Mouse (Mus musculus) kidney, adult 2 months (tissue): ENCODE results near the gene Sox18. TPM values are rescaled to one million over a fixed set of nuclear protein-coding genes. Genes with fewer than 3 reads are reported as not detected.
A peak's percentile ranks its signal among the peaks of the same experiment; 100 is the strongest.

Experiments
- DNase-seq: peaks from one replicate; pipeline ENCODE4 v3.0.0; 2021
- H3K27ac ChIP-seq: fragments of 200-500 bp; 2 replicates; pipeline ENCODE4 v1.5.1; 2012; ENCODE audit warnings: low read depth, low read length, control low read depth, inconsistent platforms; ENCODE audit not compliant: insufficient read depth
- H3K27me3 ChIP-seq: fragments of 200-500 bp; replicated peaks from 2 replicates; pipeline ENCODE4 v1.6.1; 2012; ENCODE audit warnings: mild to moderate bottlenecking, moderate library complexity, low read length, inconsistent platforms; ENCODE audit not compliant: control insufficient read depth, insufficient read depth
- H3K36me3 ChIP-seq: fragments of 200-500 bp; 2 replicates; pipeline ENCODE4 v1.6.1; 2012; ENCODE audit warnings: mild to moderate bottlenecking, moderate library complexity, low read length, inconsistent platforms; ENCODE audit not compliant: control insufficient read depth, insufficient read depth
- H3K4me1 ChIP-seq: fragments of 200-500 bp; 2 replicates; pipeline ENCODE4 v1.6.1; 2011; ENCODE audit warnings: low read length; ENCODE audit not compliant: control insufficient read depth, insufficient read depth
- H3K4me3 ChIP-seq: fragments of 200-500 bp; 2 replicates; pipeline ENCODE4 v1.5.1; 2011; ENCODE audit warnings: mild to moderate bottlenecking, low read depth, low read length, control low read depth; ENCODE audit not compliant: insufficient read depth
- CTCF ChIP-seq: fragments of 200-500 bp; conservative IDR thresholded peaks from 2 replicates; pipeline ENCODE4 v1.5.1; 2011; ENCODE audit warnings: low read depth, mild to moderate bottlenecking, control low read depth, low read length, moderate library complexity, mixed read lengths; ENCODE audit not compliant: insufficient read depth, insufficient read length
- POLR2A ChIP-seq: fragments of 200-500 bp; IDR thresholded peaks from one replicate; pipeline ENCODE4 v1.6.1; 2011; ENCODE audit warnings: low read depth, low read length, control low read depth
- WGBS: fragments of 180-500 bp; shearing (Covaris S2); methylation state at CpG from one replicate; pipeline ENCODE4 v1.1.7; 2018; 5-methylcytosine and 5-hydroxymethylcytosine counted together
- polyA plus RNA-seq: library from polyadenylated mRNA; depleted of rRNA; stranded (reverse); fragments of >200 nt; gene quantifications from 2 replicates; pipeline ENCODE4 v1.2.3, GENCODE M21; 2012

The Sox18 gene
- polyA plus RNA-seq, 1 experiment: 53.9 TPM

DNA sequence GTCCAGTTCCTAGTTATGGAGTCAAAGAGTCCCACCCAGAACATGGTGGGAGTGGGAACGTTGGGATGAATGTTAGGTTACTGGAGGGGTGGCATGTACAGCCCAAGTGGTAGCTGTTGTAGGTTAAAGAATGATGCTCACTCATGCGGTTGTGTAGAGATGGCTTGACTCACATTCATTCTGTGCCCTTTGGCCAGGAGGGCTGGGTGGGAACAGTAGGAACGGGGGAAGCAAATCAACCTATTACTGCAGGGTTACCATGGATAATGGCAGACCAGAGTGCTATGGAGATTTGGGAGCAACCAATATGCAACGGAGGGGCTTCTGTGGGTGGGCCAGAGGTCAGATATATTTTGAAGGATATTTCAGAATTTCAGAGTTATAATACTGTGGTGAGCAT is 3.5 kb upstream of the Sox18 start:
- DNase-seq: no peak
- H3K4me1 ChIP-seq: 0 out of 2 replicates have a peak, but pooled peaks cover 4% of the 10 kb centered on the region
- TF ChIP-seq CTCF: no peak
- H3K36me3 ChIP-seq: no peaks in the 10 kb centered on the region
- WGBS: 74% methylated on average over 4 of the region's 4 CpGs
- peak overlapping the region; percentile 73 for H3K27ac ChIP-seq
- no peak overlapping the region for H3K4me3 ChIP-seq
- no peaks in the 10 kb centered on the region; the same call in 1 of the 2 replicates for H3K27me3 ChIP-seq

DNA sequence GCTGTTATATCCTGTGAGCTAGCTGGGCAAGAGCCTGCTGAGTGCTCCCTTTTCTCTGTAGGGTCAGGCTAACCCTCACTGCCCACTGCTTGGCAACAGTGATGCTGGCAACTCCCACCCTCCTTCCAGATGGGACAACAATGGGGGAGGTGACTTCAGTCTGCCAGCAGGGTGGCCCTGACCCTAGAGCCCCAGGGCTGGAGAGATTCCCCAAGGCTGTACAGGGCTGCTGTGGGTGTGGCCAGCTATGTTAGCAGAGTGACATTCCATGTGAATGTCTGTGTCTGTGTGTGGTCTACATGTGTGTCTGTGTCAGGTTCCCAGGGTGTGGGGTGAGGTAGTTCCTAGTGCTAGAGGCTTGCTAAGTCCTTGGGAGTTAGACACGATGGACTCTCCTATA is 2.1 kb upstream of the Sox18 start:
- Histone ChIP-seq H3K27me3 (no peaks in the 10 kb centered on the region; the same call in 1 of the 2 replicates), H3K27ac (peak overlapping the region; percentile 35), H3K4me3 (no peak overlapping the region), H3K4me1 (no peaks in the 10 kb centered on the region), H3K36me3 (no peaks in the 10 kb centered on the region)
- no peak for TF ChIP-seq CTCF
- DNase-seq: peak; percentile 32
- 52% methylated on average over 1 of the region's 1 CpGs for WGBS

DNA sequence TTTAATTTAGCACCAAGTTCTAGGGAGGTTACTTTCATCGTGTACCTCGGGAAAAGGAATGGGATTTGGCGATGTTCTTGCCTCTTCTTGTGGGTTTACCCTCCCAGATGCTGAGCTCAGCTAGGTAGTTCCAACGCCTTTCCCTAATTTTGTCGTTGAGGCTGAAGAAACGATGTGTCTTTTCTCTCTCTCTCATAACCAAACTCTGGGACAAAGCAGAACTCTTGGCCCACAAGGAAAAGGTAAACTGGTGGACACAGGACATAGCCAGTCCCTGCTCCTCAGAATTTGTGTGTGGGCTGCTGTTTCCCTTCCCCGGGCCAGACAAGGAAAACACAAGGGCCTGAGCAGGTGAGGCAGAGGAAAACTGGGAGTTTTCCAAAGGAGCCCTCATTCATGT is 544 bp upstream of the Sox18 start:
- H3K27me3 ChIP-seq: no peaks in the 10 kb centered on the region; the same call in 1 of the 2 replicates
- DNase-seq: no peak
- no peaks in the 10 kb centered on the region for H3K4me1 ChIP-seq
- TF ChIP-seq POLR2A: no peak
- TF ChIP-seq CTCF: no peak
- H3K36me3 ChIP-seq: no peaks in the 10 kb centered on the region
- WGBS: 34% methylated on average over 7 of the region's 7 CpGs
- H3K4me3 ChIP-seq: peak overlapping the region; percentile 34; the same call in 1 of the 2 replicates
- H3K27ac ChIP-seq: peak overlapping the region; percentile 59; the same call in 1 of the 2 replicates

DNA sequence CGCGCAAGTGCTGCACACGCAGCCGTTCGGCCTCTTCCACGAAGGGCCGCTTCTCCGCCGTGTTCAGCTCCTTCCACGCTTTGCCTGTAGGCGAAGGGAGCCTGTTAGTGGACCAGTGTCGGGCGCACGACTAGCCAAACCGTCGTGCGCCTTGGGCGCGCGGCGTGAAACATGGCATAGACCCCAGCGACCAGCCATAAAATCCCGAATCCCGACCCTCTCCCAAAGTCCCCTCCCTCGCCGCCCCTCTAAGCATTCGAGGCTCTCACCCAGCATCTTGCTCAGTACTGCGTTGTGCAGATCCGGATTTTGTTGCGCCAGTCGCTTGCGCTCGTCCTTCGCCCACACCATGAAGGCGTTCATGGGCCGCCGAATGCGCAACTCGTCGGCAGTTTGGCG is 528 bp downstream of the Sox18 start:
- H3K27me3 ChIP-seq: no peaks in the 10 kb centered on the region; the same call in 1 of the 2 replicates
- H3K4me3 ChIP-seq: peak overlapping the region; percentile 30
- H3K4me1 ChIP-seq: no peaks in the 10 kb centered on the region
- under 1% methylated on average over 41 of the region's 41 CpGs for WGBS
- no peak for DNase-seq
- peak overlapping the region; percentile 66 for H3K27ac ChIP-seq
- H3K36me3 ChIP-seq: no peaks in the 10 kb centered on the region
- TF ChIP-seq POLR2A (no peak), CTCF (no peak)

DNA sequence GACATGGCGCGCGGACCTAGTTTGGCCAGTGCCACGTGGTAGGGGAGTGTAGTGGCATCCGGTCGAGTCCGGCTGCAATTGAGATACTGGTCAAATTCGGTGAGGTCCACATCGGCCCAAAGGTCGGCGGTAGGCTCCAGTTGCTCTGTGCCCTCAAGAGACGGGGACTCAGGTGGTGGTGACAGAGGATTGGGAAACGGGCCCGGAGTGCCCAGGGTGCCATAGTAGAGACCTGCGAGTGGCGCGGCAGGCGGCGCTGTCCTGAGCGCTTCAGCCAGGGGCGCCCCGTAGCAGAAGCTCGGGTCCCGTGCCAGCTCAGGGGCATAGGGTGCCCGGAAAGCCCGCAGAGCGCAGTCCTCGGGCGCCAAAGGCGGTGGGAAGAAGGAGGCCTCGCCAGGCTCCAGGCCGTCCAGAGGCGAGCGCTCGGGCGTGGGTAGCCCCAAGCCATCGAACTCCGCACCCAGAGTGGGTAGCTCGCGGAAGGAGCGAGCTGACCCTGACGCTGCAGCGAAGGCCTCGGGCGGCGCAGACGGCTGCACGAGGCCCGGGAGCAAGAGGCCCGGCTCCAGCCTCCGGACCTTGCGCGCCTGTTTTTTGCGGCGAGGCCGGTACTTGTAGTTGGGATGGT is 1.0 kb downstream of the Sox18 start:
- Histone ChIP-seq H3K4me1 (no peaks in the 10 kb centered on the region), H3K27me3 (no peaks in the 10 kb centered on the region; the same call in 1 of the 2 replicates), H3K4me3 (peak overlapping the region; percentile 30), H3K36me3 (no peaks in the 10 kb centered on the region), H3K27ac (peak overlapping the region; percentile 66; the same call in 1 of the 2 replicates)
- DNase-seq: peak; percentile 43
- no peak for TF ChIP-seq POLR2A
- 0 out of 2 replicates have a peak, but pooled peaks have one; percentile 1 for TF ChIP-seq CTCF
- WGBS: 5% methylated on average over 56 of the region's 56 CpGs

DNA sequence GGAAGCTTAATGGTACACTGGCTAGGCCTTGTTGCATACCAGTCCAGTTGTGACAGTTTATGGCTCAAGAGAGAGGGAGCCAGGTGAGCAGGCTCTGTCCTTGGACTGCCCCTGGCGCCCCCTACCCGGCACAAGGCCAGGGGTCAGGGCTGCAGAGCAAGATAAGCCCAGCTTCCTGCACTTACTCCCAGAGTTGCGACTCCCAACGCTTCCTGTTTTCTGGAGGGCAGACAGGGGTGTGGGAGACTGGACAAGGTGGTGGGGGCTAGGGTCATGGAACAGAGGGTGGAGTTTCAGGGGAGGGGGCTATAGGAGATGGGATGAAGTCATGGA is 8.2 kb downstream of the Sox18 start:
- peaks cover 4% of the 10 kb centered on the region; the same call in 1 of the 2 replicates for H3K4me1 ChIP-seq
- no peaks in the 10 kb centered on the region for H3K36me3 ChIP-seq
- H3K27ac ChIP-seq: peak overlapping the region; percentile 84
- H3K4me3 ChIP-seq: no peak overlapping the region
- TF ChIP-seq CTCF (no peak), POLR2A (no peak)
- DNase-seq: peak; percentile 88
- 36% methylated on average over 4 of the region's 4 CpGs for WGBS
- no peaks in the 10 kb centered on the region for H3K27me3 ChIP-seq

DNA sequence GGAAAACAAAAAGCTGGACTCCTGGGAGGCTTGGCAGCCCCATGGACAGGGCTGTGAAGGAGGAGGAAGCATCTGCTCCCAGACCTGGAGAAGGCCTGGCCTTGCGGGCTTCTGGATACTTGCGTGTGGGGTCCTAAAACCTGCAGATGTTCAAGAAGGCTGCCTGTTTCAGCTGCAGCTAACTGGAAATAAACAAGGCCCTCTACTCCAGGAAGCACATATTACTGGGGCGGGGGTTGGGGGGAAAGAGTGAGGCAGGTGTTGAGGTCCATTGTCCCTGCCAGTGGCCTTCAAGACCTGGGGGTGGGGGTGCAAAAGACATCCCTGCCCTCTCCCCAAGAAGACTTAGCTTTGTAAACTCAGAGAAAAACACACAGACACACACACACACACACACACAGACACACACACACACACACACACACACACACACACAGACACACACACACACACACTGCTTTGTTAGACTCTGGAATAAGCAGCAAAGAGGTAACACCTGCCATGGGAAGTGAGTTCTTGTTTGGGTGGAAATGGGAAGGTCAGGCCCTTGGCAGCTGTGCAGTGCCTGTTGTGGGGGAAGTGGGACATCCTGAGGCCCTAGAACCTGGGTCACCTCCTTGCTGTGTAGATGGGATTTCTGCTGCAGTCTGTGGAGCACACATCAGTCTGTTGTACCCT is 8.7 kb downstream of the Sox18 start:
- DNase-seq: peak; percentile 79
- peak overlapping the region; percentile 84 for H3K27ac ChIP-seq
- H3K36me3 ChIP-seq: no peaks in the 10 kb centered on the region
- WGBS: 69% methylated on average over 3 of the region's 3 CpGs
- no peaks in the 10 kb centered on the region for H3K27me3 ChIP-seq
- H3K4me1 ChIP-seq: peaks cover 4% of the 10 kb centered on the region; the same call in 1 of the 2 replicates
- no peak overlapping the region for H3K4me3 ChIP-seq
- TF ChIP-seq POLR2A: no peak
- TF ChIP-seq CTCF: no peak

DNA sequence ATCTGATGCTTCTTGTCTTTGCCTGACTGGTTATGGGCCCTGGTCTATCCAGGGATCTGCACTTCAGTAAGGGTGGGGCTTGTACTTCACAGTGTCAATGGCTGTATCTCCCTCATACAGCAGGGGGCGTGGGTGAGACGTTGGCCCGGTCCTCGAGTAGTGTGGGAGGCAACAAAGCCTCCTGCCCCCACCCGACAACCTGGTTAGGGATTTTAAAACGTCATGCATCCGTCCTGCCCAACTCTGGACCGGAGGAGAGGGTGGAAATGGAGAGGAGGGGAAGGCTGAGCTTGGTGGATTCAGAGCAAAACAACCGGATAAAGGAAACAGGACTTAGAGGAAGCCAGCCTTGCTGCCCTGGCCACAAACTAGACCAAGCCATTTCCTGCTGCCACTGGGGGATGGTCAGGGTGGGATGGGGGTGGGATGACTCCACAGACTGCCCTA is 11.8 kb downstream of the Sox18 start:
- no peaks in the 10 kb centered on the region for H3K27me3 ChIP-seq

More for the DNA sequence above, 11.8 kb downstream of the Sox18 start:
- H3K4me1 ChIP-seq: peaks cover 4% of the 10 kb centered on the region; the same call in 1 of the 2 replicates
- DNase-seq: peak; percentile 94
- H3K4me3 ChIP-seq: no peak overlapping the region
- 7% methylated on average over 9 of the region's 9 CpGs for WGBS
- TF ChIP-seq POLR2A (no peak), CTCF (peak; percentile 87)
- peak overlapping the region; percentile 33; the same call in 1 of the 2 replicates for H3K27ac ChIP-seq
- peaks cover 2% of the 10 kb centered on the region; the same call in 1 of the 2 replicates for H3K36me3 ChIP-seq
